Mouse (Mus musculus) WW6 (cell line): ENCODE data around the gene Gm8265.
"Not testable (repeated sequence)": the region's sequence is repeated elsewhere in the genome, so short reads cannot be mapped to it uniquely, and the experiment has no call there.

Source experiments
- DNase-seq: peaks from one replicate; pipeline ENCODE4 v3.0.0-alpha.2; 2013; ENCODE audit warnings: low read depth, low spot score

The Gm8265 gene

GRCm38 (mm10) chr14:5632928-5633327 is at the start of gene Gm8265:
Gene Gm8265, minus strand, starts transcription at chr14:5633028.
- DNase-seq = not testable (repeated sequence)
